Mouse (Mus musculus) midbrain, embryonic 11.5 days (tissue): Measurements from ENCODE around the gene Hdac9. TPM values are rescaled to one million over a fixed set of nuclear protein-coding genes. Genes with fewer than 3 reads are reported as not detected.

Experiments
- ATAC-seq: fragments of 200-750 bp; cut with Nextera tagmentation; 2 replicates; pipeline ENCODE4 v1.8.0; 2017; ENCODE audit warnings: moderate TSS enrichment, moderate library complexity; ENCODE audit not compliant: low FRiP score
- DNase-seq: peaks from one replicate; pipeline ENCODE4 v3.0.0; 2015; ENCODE audit warnings: low spot score; ENCODE audit errors: missing footprints
- H3K27ac ChIP-seq: fragments of 300-500 bp; sonication (generic); 2 replicates; pipeline ENCODE4 v1.5.1; 2014; ENCODE audit warnings: low read depth, low read length
- H3K27me3 ChIP-seq: fragments of 300-500 bp; sonication (generic); 2 replicates; pipeline ENCODE4 v1.6.1; 2014; ENCODE audit warnings: mild to moderate bottlenecking, low read length, moderate library complexity, mixed read lengths; ENCODE audit not compliant: control insufficient read depth, insufficient read depth
- H3K36me3 ChIP-seq: fragments of 300-500 bp; sonication (generic); 2 replicates; pipeline ENCODE4 v1.6.1; 2014; ENCODE audit warnings: mild to moderate bottlenecking, low read length, moderate library complexity, mixed read lengths; ENCODE audit not compliant: control insufficient read depth, insufficient read depth
- H3K4me1 ChIP-seq: fragments of 300-500 bp; sonication (generic); 2 replicates; pipeline ENCODE4 v1.6.1; 2014; ENCODE audit warnings: low read length; ENCODE audit not compliant: control insufficient read depth, insufficient read depth
- H3K4me2 ChIP-seq: fragments of 300-500 bp; sonication (generic); 2 replicates; pipeline ENCODE4 v1.6.1; 2014; ENCODE audit warnings: mild to moderate bottlenecking, moderate library complexity
- H3K4me3 ChIP-seq: fragments of 300-500 bp; sonication (generic); 2 replicates; pipeline ENCODE4 v1.5.1; 2014; ENCODE audit warnings: low read depth, low read length
- H3K9ac ChIP-seq: fragments of 300-500 bp; sonication (generic); 2 replicates; pipeline ENCODE4 v1.6.1; 2014; ENCODE audit warnings: low read length
- H3K9me3 ChIP-seq: fragments of 300-500 bp; sonication (generic); 2 replicates; pipeline ENCODE4 v1.6.1; 2016; ENCODE audit warnings: low read length; ENCODE audit not compliant: control insufficient read depth
- WGBS: fragments of 180-500 bp; shearing (Covaris S2); extraction: QIAGEN DNeasy Blood & Tissue Kit; methylation state at CpG from one replicate; pipeline ENCODE4 v1.1.7; 2014; 5-methylcytosine and 5-hydroxymethylcytosine counted together
- polyA plus RNA-seq: library from polyadenylated mRNA; unstranded; fragments of >200 nt; fragmentation: Nextera tagmentation; extraction: Ambion mirVana; gene quantifications from 2 replicates; pipeline ENCODE4 v1.2.1, GENCODE M21; 2014

Gene Hdac9
- polyA plus RNA-seq, 1 experiment from 2014 or later = 14.1 TPM

GRCm38 (mm10) chr12:34312113-34312719 lies 604.7 kb downstream of the Hdac9 start:
- H3K4me2 ChIP-seq = no peak overlapping the region
- H3K36me3 ChIP-seq = no peaks in the 10 kb centered on the region
- no peaks in the 10 kb centered on the region for H3K9me3 ChIP-seq
- H3K27ac ChIP-seq = no peak overlapping the region
- H3K4me3 ChIP-seq = no peak overlapping the region
- DNase-seq (no peak), ATAC-seq (no peak)
- H3K27me3 ChIP-seq = no peaks in the 10 kb centered on the region
- no peaks in the 10 kb centered on the region for H3K4me1 ChIP-seq
- WGBS = 88% methylated on average over 15 of the region's 15 CpGs
- H3K9ac ChIP-seq = no peak overlapping the region

- no peak for ATAC-seq
- WGBS = 49% methylated on average over 3 of the region's 3 CpGs
- Histone ChIP-seq H3K4me2 (no peak overlapping the region), H3K27ac (no peak overlapping the region), H3K27me3 (no peaks in the 10 kb centered on the region), H3K9me3 (no peaks in the 10 kb centered on the region), H3K4me1 (no peaks in the 10 kb centered on the region), H3K9ac (no peak overlapping the region), H3K4me3 (no peak overlapping the region), H3K36me3 (no peaks in the 10 kb centered on the region)
- DNase-seq = no peak
These were observed 611.4 kb downstream of the Hdac9 start for GRCm38 (mm10) chr12:34305453-34305852.

GRCm38 (mm10) chr12:34292346-34292745 lies 624.5 kb downstream of the Hdac9 start:
- WGBS = 85% methylated on average over 7 of the region's 7 CpGs
- Histone ChIP-seq H3K9ac (no peak overlapping the region), H3K36me3 (no peaks in the 10 kb centered on the region), H3K9me3 (no peaks in the 10 kb centered on the region), H3K27me3 (no peaks in the 10 kb centered on the region), H3K4me1 (no peaks in the 10 kb centered on the region), H3K4me3 (no peak overlapping the region), H3K27ac (no peak overlapping the region), H3K4me2 (no peak overlapping the region)
- DNase-seq (no peak), ATAC-seq (no peak)

GRCm38 (mm10) chr12:34287218-34287617 lies 629.7 kb downstream of the Hdac9 start:
- Histone ChIP-seq H3K4me1 (no peaks in the 10 kb centered on the region), H3K27ac (no peak overlapping the region), H3K9ac (no peak overlapping the region), H3K4me3 (no peak overlapping the region), H3K4me2 (no peak overlapping the region), H3K9me3 (no peaks in the 10 kb centered on the region), H3K36me3 (no peaks in the 10 kb centered on the region), H3K27me3 (no peaks in the 10 kb centered on the region)
- ATAC-seq (no peak), DNase-seq (no peak)
- WGBS = 85% methylated on average over 2 of the region's 2 CpGs

- Histone ChIP-seq H3K9ac (no peak overlapping the region), H3K27ac (no peak overlapping the region), H3K4me1 (no peaks in the 10 kb centered on the region), H3K27me3 (no peaks in the 10 kb centered on the region), H3K36me3 (no peaks in the 10 kb centered on the region), H3K9me3 (no peaks in the 10 kb centered on the region), H3K4me2 (no peak overlapping the region), H3K4me3 (no peak overlapping the region)
- no peak for DNase-seq
- ATAC-seq = no peak
These were observed 632.0 kb downstream of the Hdac9 start for GRCm38 (mm10) chr12:34284888-34285287.

GRCm38 (mm10) chr12:34284396-34284795 lies 632.5 kb downstream of the Hdac9 start:
- Histone ChIP-seq H3K9ac (no peak overlapping the region), H3K4me3 (no peak overlapping the region), H3K27ac (no peak overlapping the region), H3K4me1 (no peaks in the 10 kb centered on the region), H3K36me3 (no peaks in the 10 kb centered on the region), H3K4me2 (no peak overlapping the region), H3K27me3 (no peaks in the 10 kb centered on the region), H3K9me3 (no peaks in the 10 kb centered on the region)
- no peak for DNase-seq
- no peak for ATAC-seq
- WGBS = 88% methylated on average over 3 of the region's 3 CpGs

GRCm38 (mm10) chr12:34278822-34279221 lies 638.1 kb downstream of the Hdac9 start:
- H3K4me2 ChIP-seq = no peak overlapping the region
- no peak for DNase-seq
- no peaks in the 10 kb centered on the region for H3K36me3 ChIP-seq
- H3K9me3 ChIP-seq = no peaks in the 10 kb centered on the region
- no peaks in the 10 kb centered on the region for H3K27me3 ChIP-seq
- no peaks in the 10 kb centered on the region for H3K4me1 ChIP-seq
- no peak for ATAC-seq
- no peak overlapping the region for H3K9ac ChIP-seq
- no peak overlapping the region for H3K4me3 ChIP-seq
- H3K27ac ChIP-seq = no peak overlapping the region
- WGBS = 88% methylated on average over 12 of the region's 12 CpGs

- no peaks in the 10 kb centered on the region for H3K9me3 ChIP-seq
- no peaks in the 10 kb centered on the region for H3K4me1 ChIP-seq
- H3K36me3 ChIP-seq = no peaks in the 10 kb centered on the region
- no peak overlapping the region for H3K4me2 ChIP-seq
- no peak overlapping the region for H3K9ac ChIP-seq
- H3K4me3 ChIP-seq = no peak overlapping the region
- ATAC-seq (no peak), DNase-seq (no peak)
- no peak overlapping the region for H3K27ac ChIP-seq
- 96% methylated on average over 1 of the region's 1 CpGs for WGBS
- H3K27me3 ChIP-seq = no peaks in the 10 kb centered on the region
These were observed 643.1 kb downstream of the Hdac9 start for GRCm38 (mm10) chr12:34273816-34274215.

- Histone ChIP-seq H3K4me3 (no peak overlapping the region), H3K4me2 (no peak overlapping the region), H3K9me3 (no peaks in the 10 kb centered on the region), H3K27ac (no peak overlapping the region), H3K9ac (no peak overlapping the region), H3K36me3 (no peaks in the 10 kb centered on the region), H3K27me3 (no peaks in the 10 kb centered on the region), H3K4me1 (no peaks in the 10 kb centered on the region)
- ATAC-seq (no peak), DNase-seq (no peak)
- WGBS = 80% methylated on average over 6 of the region's 6 CpGs
These were observed 646.8 kb downstream of the Hdac9 start for GRCm38 (mm10) chr12:34270096-34270495.
